Mouse (Mus musculus) cerebellum, postnatal 14 days (tissue): ENCODE measurements around the gene Chst13.

Source experiments
- DNase-seq, 2 experiments: peaks; one replicate each; pipeline ENCODE4 v3.0.0; 2021; ENCODE audit warnings: mixed read lengths in 2 of 2

Chst13 gene

GRCm38 (mm10) chr6:90319475-90320191, 5.4 kb downstream of the Chst13 start:
- peak in 1 of 2 experiments; percentile 21 for DNase-seq

GRCm38 (mm10) chr6:90319019-90319418, 6.0 kb downstream of the Chst13 start:
- peak in 1 of 2 experiments; percentile 1 for DNase-seq

GRCm38 (mm10) chr6:90317510-90318258, 7.3 kb downstream of the Chst13 start:
- peak in 1 of 2 experiments; percentile 2 for DNase-seq

GRCm38 (mm10) chr6:90315961-90316360, 9.0 kb downstream of the Chst13 start:
- no peak for DNase-seq

GRCm38 (mm10) chr6:90308839-90309778, 15.9 kb downstream of the Chst13 start:
- no peak for DNase-seq

GRCm38 (mm10) chr6:90306315-90306975, 18.5 kb downstream of the Chst13 start:
- DNase-seq: no peak

GRCm38 (mm10) chr6:90300919-90301318, 24.1 kb downstream of the Chst13 start, which contains the start of gene BC048671:
TSS of gene BC048671 (plus strand) at chr6:90301219.
- DNase-seq: no peak

- peak; percentile 20 to 28 for DNase-seq
Observed at GRCm38 (mm10) chr6:90288265-90288664, 36.7 kb downstream of the Chst13 start.
